In genomic region chr2:155540822-155541458, GRCm38 (mm10) we compare ENCODE assay signal across 10 mouse cellular contexts. TPM values are rescaled to one million over a fixed set of nuclear protein-coding genes. Genes with fewer than 3 reads are reported as not detected.
DNase-seq lines count a peak whose midpoint lies in the region; ATAC-seq lines count a peak whose summit lies in the region.
"Had no signal": no experiment of that assay in that cellular context is flagged by ENCODE, and none has a peak within 500 bp of the region (broad histone marks: within the 10 kb centered on the region; RNA-seq: fewer than 3 reads in every experiment).

No protein-coding gene starts in this region.

- peak; percentile 17 to 22 for DNase-seq in frontal cortex, postnatal 36 days (ENCODE audit: low spot score in 2 of 2)
- DNase-seq in frontal cortex, postnatal 10 days (ENCODE audit: low spot score in 2 of 2): no peak
- peak; percentile 85 for DNase-seq in Muller cell, postnatal 12 days (ENCODE audit: inconsistent ontology term)
- DNase-seq in heart, postnatal 4 days: peak; percentile 62
- DNase-seq in retina, embryonic 14.5 days (ENCODE audit: low spot score): no peak
- no peak for DNase-seq in natural killer cell, adult 2 months (ENCODE audit: low spot score in 2 of 2)
- no peak for DNase-seq in forebrain, embryonic 11.5 days (ENCODE audit: low spot score)
- DNase-seq: liver, embryonic 13.5 days had no signal

- H3K27me3 ChIP-seq in forebrain, embryonic 11.5 days (ENCODE audit: control insufficient read depth, insufficient read depth, low read length): no peaks in the 10 kb centered on the region
- H3K27me3 ChIP-seq: embryonic facial prominence, embryonic 13.5 days; liver, embryonic 13.5 days had no signal

- no peak overlapping the region for H3K27ac ChIP-seq in forebrain, embryonic 11.5 days (ENCODE audit: low read depth, low read length)
- H3K27ac ChIP-seq: embryonic facial prominence, embryonic 13.5 days; liver, embryonic 13.5 days had no signal

- H3K9ac ChIP-seq in forebrain, embryonic 11.5 days (ENCODE audit: low read length): no peak overlapping the region
- H3K9ac ChIP-seq: embryonic facial prominence, embryonic 13.5 days; liver, embryonic 13.5 days had no signal

- no peak overlapping the region for H3K4me2 ChIP-seq in forebrain, embryonic 11.5 days (ENCODE audit: low read depth, low read length, severe bottlenecking)
- H3K4me2 ChIP-seq: embryonic facial prominence, embryonic 13.5 days; liver, embryonic 13.5 days had no signal

- H3K9me3 ChIP-seq in forebrain, embryonic 11.5 days (ENCODE audit: control insufficient read depth, low read length): no peaks in the 10 kb centered on the region
- H3K9me3 ChIP-seq: embryonic facial prominence, embryonic 13.5 days; liver, embryonic 13.5 days had no signal

- 0 out of 2 replicates have a peak, but pooled peaks have one; percentile 4 for ATAC-seq in erythroid progenitor cell, adult 5-6 weeks (replicated peaks; ENCODE audit: low FRiP score, poor library complexity, severe bottlenecking)
- ATAC-seq in forebrain, embryonic 11.5 days (replicated peaks; ENCODE audit: low FRiP score): no peak

- no peaks in the 10 kb centered on the region for H3K36me3 ChIP-seq in forebrain, embryonic 11.5 days (ENCODE audit: control insufficient read depth, insufficient read depth, low read length)
- H3K36me3 ChIP-seq: embryonic facial prominence, embryonic 13.5 days; liver, embryonic 13.5 days had no signal

- no peaks in the 10 kb centered on the region for H3K4me1 ChIP-seq in forebrain, embryonic 11.5 days (replicated peaks; ENCODE audit: control insufficient read depth, insufficient read depth, low read length)
- H3K4me1 ChIP-seq: embryonic facial prominence, embryonic 13.5 days had no signal

- no peak overlapping the region for H3K4me3 ChIP-seq in forebrain, embryonic 11.5 days (ENCODE audit: low read depth, low read length)
- H3K4me3 ChIP-seq: embryonic facial prominence, embryonic 13.5 days; liver, embryonic 13.5 days had no signal

- WGBS in forebrain, embryonic 11.5 days: 80% methylated on average over 6 of the region's 6 CpGs

RNA-seq across cellular contexts. Expression of gene Ggt7, which starts 22.9 kb away (rescaled TPM):
- not detected in 2 replicates for total RNA-seq in erythroid progenitor cell, adult 5-6 weeks (2015; ENCODE audit: low replicate concordance)
- total RNA-seq in erythroid progenitor cell, adult 5-6 weeks (2017; ENCODE audit: low replicate concordance): not detected in 2 replicates
- total RNA-seq in heart, postnatal 4 days (2021): 1 to 10 TPM in 1 of 2 experiments, under 1 TPM in 1; 0.62 to 1.3 TPM
- 10.6 and 11.3 TPM in 2 replicates for polyA plus RNA-seq in forebrain, embryonic 11.5 days (2014; fragmentation: Nextera tagmentation; extraction: Ambion mirVana)

RNA-seq across cellular contexts. Expression of gene Acss2, which starts 23.2 kb away (rescaled TPM):
- 3.2 and 6.3 TPM in 2 replicates for total RNA-seq in erythroid progenitor cell, adult 5-6 weeks (2015; ENCODE audit: low replicate concordance)
- total RNA-seq in erythroid progenitor cell, adult 5-6 weeks (2017; ENCODE audit: low replicate concordance): 7.7 and 9.2 TPM in 2 replicates
- 10 to 100 TPM; 27.4 TPM for total RNA-seq in heart, postnatal 4 days (2021)
- polyA plus RNA-seq in forebrain, embryonic 11.5 days (2014; fragmentation: Nextera tagmentation; extraction: Ambion mirVana): 20.6 and 22.9 TPM in 2 replicates

RNA-seq across cellular contexts. Expression of gene Gss, which starts 51.7 kb away (rescaled TPM):
- 2.9 and 7.1 TPM in 2 replicates for total RNA-seq in erythroid progenitor cell, adult 5-6 weeks (2015; ENCODE audit: low replicate concordance)
- total RNA-seq in erythroid progenitor cell, adult 5-6 weeks (2017; ENCODE audit: low replicate concordance): 5.6 and 9.6 TPM in 2 replicates
- 10 to 100 TPM; 17.3 to 18.2 TPM for total RNA-seq in heart, postnatal 4 days (2021)
- 18.1 and 22.3 TPM in 2 replicates for polyA plus RNA-seq in forebrain, embryonic 11.5 days (2014; fragmentation: Nextera tagmentation; extraction: Ambion mirVana)

Comparison
In these comparisons a context has a peak if more than half of its experiments do, and no peak if none do; other contexts are left out.
1. DNase-seq: peak in frontal cortex, postnatal 36 days (2 of 2), Muller cell, postnatal 12 days (single experiment) and heart, postnatal 4 days (single experiment); none in frontal cortex, postnatal 10 days (0 of 2), retina, embryonic 14.5 days (single experiment), natural killer cell, adult 2 months (0 of 2) and forebrain, embryonic 11.5 days (single experiment).